Mouse (Mus musculus) neural tube, embryonic 12.5 days (tissue): ENCODE results near the gene Clstn3. TPM values are rescaled to one million over a fixed set of nuclear protein-coding genes. Genes with fewer than 3 reads are reported as not detected.
"Not testable (repeated sequence)": the region's sequence is repeated elsewhere in the genome, so short reads cannot be mapped to it uniquely, and the experiment has no call there.

ENCODE experiments used
- ATAC-seq: fragments of 200-750 bp; cut with Nextera tagmentation; 2 replicates; pipeline ENCODE4 v1.8.0; 2017; ENCODE audit warnings: low read depth, mild to moderate bottlenecking, moderate TSS enrichment, moderate library complexity; ENCODE audit not compliant: low FRiP score
- H3K27ac ChIP-seq: fragments of 300-500 bp; sonication (generic); 2 replicates; pipeline ENCODE4 v1.5.1; 2016
- H3K27me3 ChIP-seq: fragments of 300-500 bp; sonication (generic); replicated peaks from 2 replicates; pipeline ENCODE4 v1.6.1; 2016; ENCODE audit warnings: mild to moderate bottlenecking
- H3K36me3 ChIP-seq: fragments of 300-500 bp; sonication (generic); 2 replicates; pipeline ENCODE4 v1.6.1; 2016; ENCODE audit warnings: mild to moderate bottlenecking
- H3K4me1 ChIP-seq: fragments of 300-500 bp; sonication (generic); 2 replicates; pipeline ENCODE4 v1.6.1; 2016
- H3K4me2 ChIP-seq: fragments of 300-500 bp; sonication (generic); replicated peaks from 2 replicates; pipeline ENCODE4 v1.6.1; 2016; ENCODE audit warnings: mild to moderate bottlenecking
- H3K4me3 ChIP-seq: fragments of 300-500 bp; sonication (generic); 2 replicates; pipeline ENCODE4 v1.5.1; 2016
- H3K9ac ChIP-seq: fragments of 300-500 bp; sonication (generic); 2 replicates; pipeline ENCODE4 v1.6.1; 2016; ENCODE audit warnings: mild to moderate bottlenecking
- H3K9me3 ChIP-seq: fragments of 300-500 bp; sonication (generic); 2 replicates; pipeline ENCODE4 v1.6.1; 2016; ENCODE audit warnings: mild to moderate bottlenecking
- WGBS: fragments of 180-500 bp; shearing (Covaris S2); methylation state at CpG from one replicate; pipeline ENCODE4 v1.1.7; 2016; 5-methylcytosine and 5-hydroxymethylcytosine counted together
- polyA plus RNA-seq: library from polyadenylated mRNA; unstranded; fragments of >200 nt; fragmentation: Nextera tagmentation; extraction: Ambion mirVana; gene quantifications from 2 replicates; pipeline ENCODE4 v1.2.1, GENCODE M21; 2016

Gene Clstn3
- polyA plus RNA-seq, 1 experiment from 2014 or later, result 39.7 TPM

DNA sequence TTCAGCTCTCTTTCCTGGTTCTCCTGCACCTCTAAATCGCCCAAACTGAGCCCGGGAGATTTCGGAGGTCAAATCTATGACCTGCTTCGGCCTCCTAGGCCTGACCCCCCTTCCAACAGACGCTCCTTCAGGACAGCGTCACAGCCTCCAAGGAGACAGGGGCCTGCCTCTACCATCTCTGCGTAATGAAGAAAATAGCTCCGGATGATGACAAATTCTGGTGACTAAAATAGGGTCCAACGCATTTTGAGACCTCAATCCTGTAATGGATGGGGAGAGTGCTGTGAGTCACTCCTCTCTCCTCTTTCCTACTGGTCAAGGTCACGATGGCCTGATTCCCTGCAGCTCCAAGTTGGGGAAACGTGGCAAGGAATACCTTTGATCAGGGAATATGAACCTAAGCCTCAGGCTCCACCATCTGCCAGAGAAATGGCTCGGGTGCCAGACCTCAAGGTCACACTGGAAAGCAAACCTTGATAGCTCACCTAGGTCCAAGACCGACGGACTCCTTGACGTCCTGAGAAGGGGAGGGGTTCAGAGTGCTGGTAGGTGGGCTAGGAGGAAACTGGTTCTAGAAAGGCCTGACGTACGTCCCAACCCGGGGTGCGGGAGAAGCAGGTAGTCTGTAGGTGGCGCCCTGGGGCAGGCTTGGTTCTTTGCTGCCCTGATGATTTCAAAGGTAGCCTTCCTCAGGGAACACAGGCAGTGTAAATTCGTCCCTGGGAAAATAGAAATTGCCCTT, 49.1 kb downstream of the Clstn3 start:
- Histone ChIP-seq H3K27ac (no peak overlapping the region), H3K4me2 (peak overlapping the region; percentile 70), H3K9ac (peak overlapping the region; percentile 88), H3K27me3 (no peaks in the 10 kb centered on the region), H3K9me3 (no peaks in the 10 kb centered on the region), H3K4me3 (peak overlapping the region; percentile 95), H3K4me1 (peaks cover 13% of the 10 kb centered on the region), H3K36me3 (peaks cover 14% of the 10 kb centered on the region)
- WGBS, result 6% methylated on average over 21 of the region's 21 CpGs
- ATAC-seq, result peak; percentile 55

DNA sequence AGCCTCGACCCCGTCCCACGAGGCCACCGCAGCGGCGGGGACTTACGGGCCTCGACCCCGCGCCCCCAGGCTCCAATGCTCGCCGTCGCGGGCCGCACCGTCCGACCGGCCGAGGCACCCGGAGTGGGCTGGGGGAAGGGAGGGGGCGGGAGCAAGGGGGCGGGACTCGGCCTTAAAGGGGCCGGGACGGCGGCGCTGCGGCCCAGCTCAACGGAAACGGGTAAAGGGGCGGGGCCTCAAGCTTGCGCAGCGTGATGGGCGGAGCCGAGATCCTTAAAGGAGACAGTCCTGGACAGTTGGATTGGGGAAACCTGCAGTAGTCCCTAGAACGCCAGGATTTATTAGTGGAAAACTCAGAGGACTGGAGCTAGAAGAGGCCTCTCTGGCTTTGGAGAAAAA, 49.7 kb downstream of the Clstn3 start, which contains the start of gene Pex5:
Gene Pex5, minus strand, starts transcription at position 141 of the 399 bp plus-strand sequence.
- peaks cover 13% of the 10 kb centered on the region for H3K4me1 ChIP-seq
- peaks cover 14% of the 10 kb centered on the region for H3K36me3 ChIP-seq
- peak within 1 kb of the TSS; percentile 95 for H3K4me3 ChIP-seq
- peak within 1 kb of the TSS; percentile 57 for H3K27ac ChIP-seq
- peak within 1 kb of the TSS; percentile 88 for H3K9ac ChIP-seq
- H3K4me2 ChIP-seq, result peak within 1 kb of the TSS; percentile 70
- H3K27me3 ChIP-seq, result no peaks in the 10 kb centered on the region
- ATAC-seq, result peak; percentile 96
- WGBS, result 1% methylated on average over 36 of the region's 36 CpGs
- H3K9me3 ChIP-seq, result no peaks in the 10 kb centered on the region

DNA sequence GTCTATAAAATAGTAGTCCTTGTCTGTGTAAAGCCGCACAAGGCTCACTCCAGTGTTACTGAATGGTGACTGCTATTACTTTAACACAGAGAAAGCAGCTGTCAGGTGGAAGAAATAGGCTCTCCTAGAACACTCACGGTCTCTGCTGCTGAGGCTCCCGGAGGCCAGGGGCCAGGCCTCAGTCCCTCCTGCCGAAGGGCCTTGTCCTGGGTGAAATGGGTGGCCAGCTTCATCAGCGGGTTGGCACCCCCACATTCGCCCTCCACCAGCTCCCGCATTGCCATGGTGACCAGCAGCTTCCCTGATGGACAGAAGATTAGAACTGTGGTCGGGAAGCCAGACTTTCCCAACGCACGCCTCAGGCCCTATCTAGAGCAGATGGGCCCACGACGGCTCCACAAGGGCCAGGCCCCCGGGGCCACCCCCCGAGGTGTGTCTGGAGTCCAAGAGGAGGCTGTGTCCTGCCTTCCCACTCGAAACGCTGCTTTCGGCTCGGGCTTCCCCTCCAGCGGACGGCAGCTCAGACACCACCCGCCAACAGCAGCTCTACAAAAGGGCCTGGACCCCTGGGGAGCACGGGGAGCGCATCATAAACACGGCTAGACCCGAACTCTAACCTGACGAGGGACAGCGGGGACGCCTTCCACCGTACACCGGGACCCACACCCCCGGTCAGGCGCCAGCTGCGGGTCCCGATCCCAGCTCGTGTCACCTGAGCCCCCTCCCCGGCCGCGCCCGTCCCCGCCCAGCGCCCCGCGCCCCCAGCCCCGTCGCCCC, 50.3 kb downstream of the Clstn3 start:
- Histone ChIP-seq H3K4me2 (peak overlapping the region; percentile 70), H3K9me3 (no peaks in the 10 kb centered on the region), H3K36me3 (peaks cover 14% of the 10 kb centered on the region), H3K4me1 (peaks cover 13% of the 10 kb centered on the region), H3K27ac (peak overlapping the region; percentile 57), H3K4me3 (peak overlapping the region; percentile 95), H3K9ac (peak overlapping the region; percentile 88), H3K27me3 (no peaks in the 10 kb centered on the region)
- ATAC-seq, result peak; percentile 68
- 2% methylated on average over 45 of the region's 45 CpGs for WGBS

DNA sequence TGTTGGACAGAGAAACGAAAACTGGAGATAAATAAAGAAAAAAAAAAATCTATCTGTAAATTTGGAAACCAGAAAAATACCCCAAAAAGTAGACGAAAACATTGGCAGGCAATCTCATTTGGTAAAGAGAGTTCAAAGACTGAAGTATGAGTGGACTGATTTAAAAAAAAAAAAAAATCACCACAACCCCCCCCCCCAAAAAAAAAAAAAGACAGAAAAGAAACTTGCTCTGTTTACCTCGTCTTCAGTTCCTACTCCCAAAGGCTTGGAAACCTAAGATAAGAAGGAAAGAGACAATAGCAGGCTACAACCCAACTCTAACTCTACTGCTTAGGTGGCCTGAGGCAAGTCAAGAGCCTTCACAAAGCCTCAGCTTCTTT, 50.8 kb downstream of the Clstn3 start:
- Histone ChIP-seq H3K9me3 (no peaks in the 10 kb centered on the region), H3K4me2 (peak overlapping the region; percentile 70), H3K9ac (peak overlapping the region; percentile 88; the same call in 1 of the 2 replicates), H3K36me3 (peaks cover 14% of the 10 kb centered on the region), H3K27me3 (no peaks in the 10 kb centered on the region), H3K4me3 (peak overlapping the region; percentile 95), H3K4me1 (peaks cover 13% of the 10 kb centered on the region), H3K27ac (no peak overlapping the region; the same call in 1 of the 2 replicates)
- WGBS, result 75% methylated on average over 3 of the region's 3 CpGs
- no peak for ATAC-seq

DNA sequence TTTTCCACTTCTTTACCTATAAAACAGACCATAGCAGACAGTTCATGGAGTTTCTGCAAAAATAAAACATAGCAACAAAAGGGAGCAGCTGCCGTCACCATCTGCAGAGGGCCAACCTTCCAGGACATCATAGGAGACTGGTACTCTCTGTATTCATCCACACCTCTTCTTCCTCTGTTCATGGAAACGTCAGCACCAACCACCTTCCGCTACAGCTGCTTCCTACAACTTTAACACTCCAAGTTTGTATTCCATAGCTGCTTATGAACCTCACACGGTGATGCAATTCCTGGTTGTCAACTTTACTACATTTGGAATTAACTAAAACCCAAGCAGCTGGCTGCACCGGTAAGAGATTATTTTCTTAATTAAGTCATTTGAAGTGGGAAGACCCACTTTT, 56.2 kb downstream of the Clstn3 start:
- no peak overlapping the region for H3K9ac ChIP-seq
- peaks cover 50% of the 10 kb centered on the region for H3K36me3 ChIP-seq
- H3K4me1 ChIP-seq, result peaks cover 4% of the 10 kb centered on the region
- H3K4me3 ChIP-seq, result no peak overlapping the region
- H3K9me3 ChIP-seq, result no peaks in the 10 kb centered on the region
- ATAC-seq, result no peak
- no peak overlapping the region for H3K4me2 ChIP-seq
- no peaks in the 10 kb centered on the region for H3K27me3 ChIP-seq
- WGBS, result 92% methylated on average over 5 of the region's 5 CpGs
- H3K27ac ChIP-seq, result no peak overlapping the region

DNA sequence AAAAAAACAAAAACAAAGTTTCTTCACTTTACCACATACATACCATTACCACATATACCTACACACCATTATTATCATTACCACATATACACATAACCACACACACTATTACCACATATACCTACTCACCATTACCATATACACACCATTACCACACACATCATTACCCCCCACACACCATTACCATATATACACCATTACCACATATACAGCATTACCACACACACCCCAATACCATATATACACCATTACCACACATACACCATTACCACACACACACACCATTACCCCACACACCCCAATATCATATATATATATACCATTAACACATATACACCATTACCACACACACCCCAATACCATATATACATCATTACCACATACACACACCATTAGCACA, 57.4 kb downstream of the Clstn3 start:
- no peaks in the 10 kb centered on the region for H3K27me3 ChIP-seq
- H3K9ac ChIP-seq, result no peak overlapping the region
- no peaks in the 10 kb centered on the region for H3K4me1 ChIP-seq
- no peaks in the 10 kb centered on the region for H3K9me3 ChIP-seq
- no peak for ATAC-seq
- no peak overlapping the region for H3K27ac ChIP-seq
- H3K4me2 ChIP-seq, result no peak overlapping the region
- no peak overlapping the region for H3K4me3 ChIP-seq
- H3K36me3 ChIP-seq, result peaks cover 62% of the 10 kb centered on the region

DNA sequence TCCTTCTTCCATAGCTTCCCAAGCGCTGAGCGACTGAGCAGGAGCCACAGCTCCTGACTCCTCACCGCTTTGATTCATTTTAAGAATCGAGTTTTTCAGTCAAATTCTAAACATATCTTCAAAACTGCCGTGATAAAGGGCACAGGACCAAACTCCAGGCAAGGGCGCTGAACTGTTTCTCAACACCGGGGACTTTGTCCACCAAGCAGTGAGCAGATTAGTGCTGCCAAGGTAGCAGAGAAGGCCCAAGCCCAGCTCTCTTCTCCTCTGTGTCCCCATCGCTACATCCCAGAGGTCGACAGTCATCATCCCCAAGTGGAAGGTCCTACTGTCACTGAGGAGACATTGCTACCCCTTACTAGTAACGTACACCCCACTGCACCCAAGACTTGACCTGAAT, 58.3 kb downstream of the Clstn3 start:
- no peaks in the 10 kb centered on the region for H3K4me1 ChIP-seq
- no peak overlapping the region for H3K4me2 ChIP-seq
- ATAC-seq, result no peak
- no peak overlapping the region for H3K9ac ChIP-seq
- 95% methylated on average over 10 of the region's 10 CpGs for WGBS
- no peak overlapping the region for H3K27ac ChIP-seq
- no peak overlapping the region for H3K4me3 ChIP-seq
- no peaks in the 10 kb centered on the region for H3K27me3 ChIP-seq
- H3K36me3 ChIP-seq, result peaks cover 61% of the 10 kb centered on the region
- no peaks in the 10 kb centered on the region for H3K9me3 ChIP-seq

DNA sequence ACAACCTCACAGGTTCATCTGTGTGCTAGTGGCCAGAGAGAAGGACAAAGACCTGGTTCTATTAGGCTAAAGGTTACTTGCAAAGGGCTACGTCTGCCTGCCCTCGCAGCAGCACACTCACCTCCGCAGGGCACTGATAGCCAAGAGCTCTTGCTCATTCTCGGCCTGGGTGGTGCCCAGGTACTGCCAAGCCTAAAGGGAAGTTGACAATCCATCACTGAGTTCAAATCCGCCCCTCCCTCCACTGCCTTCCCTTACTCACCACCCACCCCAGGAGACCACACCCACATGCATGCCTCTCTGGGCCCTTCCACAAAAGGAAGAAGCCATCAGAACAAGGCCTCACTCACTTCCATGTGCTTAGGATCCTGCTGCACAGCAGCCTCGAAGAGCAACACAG, 64.9 kb downstream of the Clstn3 start:
- H3K9ac ChIP-seq, result no peak overlapping the region
- H3K27me3 ChIP-seq, result no peaks in the 10 kb centered on the region
- H3K4me1 ChIP-seq, result no peaks in the 10 kb centered on the region
- no peak overlapping the region for H3K27ac ChIP-seq
- peaks cover 82% of the 10 kb centered on the region for H3K36me3 ChIP-seq
- no peak overlapping the region for H3K4me3 ChIP-seq
- 95% methylated on average over 6 of the region's 6 CpGs for WGBS
- ATAC-seq, result no peak
- no peak overlapping the region for H3K4me2 ChIP-seq
- no peaks in the 10 kb centered on the region for H3K9me3 ChIP-seq

DNA sequence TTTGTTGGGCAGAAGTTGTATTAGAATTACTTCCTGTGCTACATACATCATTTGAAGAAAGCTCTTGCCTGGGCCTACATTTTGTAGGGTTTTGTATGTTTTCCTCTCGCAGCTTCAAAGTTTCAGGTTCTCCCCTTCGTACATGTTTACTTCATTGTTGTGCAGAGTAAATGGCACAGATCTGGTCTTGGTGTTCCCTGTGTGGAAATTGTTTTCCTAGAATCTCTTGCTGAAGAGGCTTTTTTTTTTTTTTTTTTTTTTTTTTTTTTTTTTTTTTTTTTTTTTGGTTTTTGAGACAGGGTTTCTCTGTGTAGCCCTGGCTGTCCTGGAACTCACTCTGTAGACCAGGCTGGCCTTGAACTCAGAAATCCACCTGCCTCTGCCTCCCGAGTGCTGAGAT, 69.6 kb downstream of the Clstn3 start:
- not testable (repeated sequence) for ATAC-seq, H3K4me1 ChIP-seq, H3K4me2 ChIP-seq, H3K9ac ChIP-seq, H3K4me3 ChIP-seq, H3K9me3 ChIP-seq, H3K27me3 ChIP-seq, H3K27ac ChIP-seq
- 93% methylated on average over 3 of the region's 3 CpGs for WGBS
- peaks cover 38% of the 10 kb centered on the region for H3K36me3 ChIP-seq

Other genes starting within 250 kb of the Clstn3 start
- gene Vmn2r27, start 232.9 kb downstream of the Clstn3 start, polyA plus RNA-seq, result not detected in 2 replicates
- not detected in 2 replicates for gene Cd163, start 160.1 kb downstream of the Clstn3 start, polyA plus RNA-seq
- gene Pex5, start 49.7 kb downstream of the Clstn3 start, polyA plus RNA-seq, result 69.4 and 70.3 TPM in 2 replicates
- gene C1rl, start 28.3 kb upstream of the Clstn3 start, polyA plus RNA-seq, result 0.19 and 0.22 TPM in 2 replicates
- 0.06 and 0.28 TPM in 2 replicates for gene C1ra, start 47.6 kb upstream of the Clstn3 start, polyA plus RNA-seq
- 0.34 and 0.42 TPM in 2 replicates for gene C1s1, start 77.6 kb upstream of the Clstn3 start, polyA plus RNA-seq
- gene C1rb, start 105.5 kb upstream of the Clstn3 start, polyA plus RNA-seq, result not detected in 2 replicates
- 0.08 TPM in 1 of 2 replicates, not detected in the other for gene C1s2, start 171.3 kb upstream of the Clstn3 start, polyA plus RNA-seq
- gene Lpcat3, start 198.2 kb upstream of the Clstn3 start, polyA plus RNA-seq, result 39.0 and 44.0 TPM in 2 replicates
- 159 and 161 TPM in 2 replicates for gene Emg1, start 247.4 kb upstream of the Clstn3 start, polyA plus RNA-seq
- gene Phb2, start 247.5 kb upstream of the Clstn3 start, polyA plus RNA-seq, result 312 and 315 TPM in 2 replicates